Mouse (Mus musculus) cerebellum, adult 2 months (tissue): ENCODE data around the gene Adamtsl3.

ENCODE experiments used
- CTCF ChIP-seq: fragments of 200-500 bp; IDR thresholded peaks from 2 replicates; pipeline ENCODE4 v1.5.1; 2011; ENCODE audit warnings: low read depth, mild to moderate bottlenecking, control low read depth, low read length, moderate library complexity, borderline replicate concordance; ENCODE audit not compliant: insufficient read depth
- POLR2A ChIP-seq: fragments of 200-500 bp; IDR thresholded peaks from 2 replicates; pipeline ENCODE4 v1.6.1; 2011; ENCODE audit warnings: low read length, control low read depth, borderline replicate concordance; ENCODE audit not compliant: insufficient read depth

GRCm38 (mm10) chr7:82338121-82338520 lies 2.6 kb downstream of the Adamtsl3 start:
- TF ChIP-seq POLR2A (no peak), CTCF (no peak)
